Mouse (Mus musculus): ENCODE measurements at regions not wholly inside any gene's neighbourhood (a gene's known extent, or its start where the extent isn't known, plus 50 kb on each side); places are given as distances from the start of the nearest gene placed in this dataset.

DNA sequence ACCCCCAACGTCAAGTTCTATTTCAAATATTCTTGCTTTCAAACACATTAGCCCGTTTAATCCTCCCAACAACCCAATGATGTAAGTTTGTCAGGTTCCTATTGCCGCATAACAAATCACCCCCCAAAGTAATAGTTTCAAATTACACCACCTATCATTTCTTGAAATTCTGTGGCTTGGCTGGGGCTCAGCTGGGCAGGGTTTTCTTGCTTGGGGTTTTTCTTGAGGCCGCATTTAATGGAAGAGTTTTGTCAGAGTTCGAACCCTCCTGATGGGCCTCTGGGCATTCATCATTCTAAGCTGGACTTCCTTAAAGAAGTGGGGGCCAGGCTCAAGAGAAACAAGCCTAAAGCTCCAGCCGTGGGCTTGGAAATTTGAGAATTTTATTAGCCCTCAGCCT lies 178.1 kb upstream of the Habp2 start:
- TF ChIP-seq POLR2A (IDR thresholded peaks at IDR 0.05; ENCODE audit: low read depth, low read length) (no peak), CTCF (IDR thresholded peaks at IDR 0.05; ENCODE audit: extremely low read depth, insufficient read length, insufficient replicate concordance, low read depth, low read length) (no peak)

Data from small intestine, adult 2 months (tissue).